Mouse (Mus musculus) CH12.LX (cell line): ENCODE results near the gene Srcap. TPM values are rescaled to one million over a fixed set of nuclear protein-coding genes. Genes with fewer than 3 reads are reported as not detected.

ENCODE experiments used
- DNase-seq: peaks from one replicate; pipeline ENCODE4 v3.0.0-alpha.2; 2013; ENCODE audit errors: extremely low read depth
- H3K27ac ChIP-seq: 2 replicates; pipeline ENCODE4 v1.5.1; 2012; ENCODE audit warnings: low read depth, mild to moderate bottlenecking, control low read depth, moderate library complexity; ENCODE audit not compliant: insufficient read depth
- H3K27me3 ChIP-seq: replicated peaks from 2 replicates; pipeline ENCODE3; 2012; ENCODE audit warnings: inconsistent platforms
- H3K36me3 ChIP-seq, 2 experiments: replicated peaks in 1 of 2; 2 replicates each; pipeline versions ENCODE3 to v1.6.1; 2012; ENCODE audit warnings: inconsistent platforms in 1 of 2, low read length in 1 of 2, mild to moderate bottlenecking in 1 of 2, mixed read lengths in 1 of 2, moderate library complexity in 1 of 2; ENCODE audit not compliant: control insufficient read depth in 1 of 2, insufficient read depth in 1 of 2
- H3K4me1 ChIP-seq, 2 experiments: 2 replicates each; pipeline ENCODE4 v1.6.1; 2012; ENCODE audit warnings: inconsistent platforms in 1 of 2, moderate library complexity in 1 of 2; ENCODE audit not compliant: insufficient read depth in 2 of 2, control insufficient read depth in 1 of 2
- H3K4me2 ChIP-seq: 2 replicates; pipeline ENCODE4 v1.6.1; 2012; ENCODE audit warnings: low read depth, mild to moderate bottlenecking, control low read depth; ENCODE audit not compliant: poor library complexity, insufficient read depth, severe bottlenecking
- H3K4me3 ChIP-seq, 3 experiments: fragments of 150-350 bp in 1 of 3; sonication (generic) in 1 of 3; replicated peaks in 1 of 3; 2 replicates each; pipeline versions ENCODE3 to v1.5.1; 2011 to 2012; ENCODE audit warnings: low read depth in 2 of 3, low read length in 2 of 3, mild to moderate bottlenecking in 2 of 3, moderate library complexity in 2 of 3, control low read depth in 1 of 3, improper control_type of control experiment in 1 of 3, inconsistent platforms in 1 of 3, mixed read lengths in 1 of 3; ENCODE audit not compliant: poor library complexity in 1 of 3
- H3K79me2 ChIP-seq: replicated peaks from 2 replicates; pipeline ENCODE4 v1.6.1; 2012; ENCODE audit warnings: mild to moderate bottlenecking, moderate library complexity; ENCODE audit not compliant: control insufficient read depth, poor library complexity, insufficient read depth, severe bottlenecking; ENCODE audit errors: extremely low read depth
- H3K9ac ChIP-seq: 2 replicates; pipeline ENCODE4 v1.6.1; 2012; ENCODE audit warnings: low read depth, mild to moderate bottlenecking, control low read depth, moderate library complexity; ENCODE audit not compliant: insufficient read depth
- H3K9me3 ChIP-seq: replicated peaks from 2 replicates; pipeline ENCODE3; 2012; ENCODE audit warnings: low read length, inconsistent platforms, mixed read lengths
- BHLHE40 ChIP-seq: IDR thresholded peaks from 2 replicates; pipeline ENCODE4 v1.6.1; 2011; ENCODE audit warnings: mild to moderate bottlenecking, low read depth, low read length, improper control_type of control experiment
- CHD1 ChIP-seq: IDR thresholded peaks from 2 replicates; pipeline ENCODE4 v1.6.1; 2012; ENCODE audit warnings: low read depth, low read length, improper control_type of control experiment, inconsistent platforms
- ELF1 ChIP-seq: IDR thresholded peaks from 2 replicates; pipeline ENCODE4 v1.6.1; 2014; ENCODE audit warnings: low read depth, mild to moderate bottlenecking, inconsistent platforms, low read length, improper control_type of control experiment
- ETS1 ChIP-seq: conservative IDR thresholded peaks from 2 replicates; pipeline ENCODE4 v1.6.1; 2012; ENCODE audit warnings: low read depth, mild to moderate bottlenecking, inconsistent platforms, low read length, improper control_type of control experiment, moderate library complexity
- HCFC1 ChIP-seq: IDR thresholded peaks from 2 replicates; pipeline ENCODE4 v1.6.1; 2012; ENCODE audit warnings: low read depth, mild to moderate bottlenecking, inconsistent platforms, low read length, improper control_type of control experiment
- IRF4 ChIP-seq: IDR thresholded peaks from 2 replicates; pipeline ENCODE4 v1.6.1; 2014; ENCODE audit warnings: low read depth, mild to moderate bottlenecking, inconsistent platforms, low read length, improper control_type of control experiment
- JUN ChIP-seq: IDR thresholded peaks from 2 replicates; pipeline ENCODE4 v1.6.1; 2011; ENCODE audit warnings: low read depth, mild to moderate bottlenecking, low read length, improper control_type of control experiment, moderate library complexity; ENCODE audit not compliant: insufficient read depth
- JUND ChIP-seq: conservative IDR thresholded peaks from 2 replicates; pipeline ENCODE4 v1.6.1; 2011; ENCODE audit warnings: low read depth, low read length, improper control_type of control experiment
- KAT2A ChIP-seq: IDR thresholded peaks from 2 replicates; pipeline ENCODE4 v1.6.1; 2012; ENCODE audit warnings: low read length, improper control_type of control experiment, inconsistent platforms; ENCODE audit not compliant: insufficient replicate concordance
- MAX ChIP-seq: IDR thresholded peaks from 2 replicates; pipeline ENCODE4 v1.6.1; 2011; ENCODE audit warnings: low read length, improper control_type of control experiment
- MAZ ChIP-seq: IDR thresholded peaks from 2 replicates; pipeline ENCODE4 v1.6.1; 2012; ENCODE audit warnings: low read depth, mild to moderate bottlenecking, inconsistent platforms, low read length, improper control_type of control experiment, moderate library complexity
- MEF2A ChIP-seq: IDR thresholded peaks from 2 replicates; pipeline ENCODE4 v1.6.1; 2014; ENCODE audit warnings: low read depth, mild to moderate bottlenecking, inconsistent platforms, low read length, improper control_type of control experiment, borderline replicate concordance
- MXI1 ChIP-seq: IDR thresholded peaks from 2 replicates; pipeline ENCODE4 v1.6.1; 2011; ENCODE audit warnings: mild to moderate bottlenecking, low read depth, low read length, improper control_type of control experiment
- NRF1 ChIP-seq: IDR thresholded peaks from 2 replicates; pipeline ENCODE4 v1.6.1; 2014; ENCODE audit warnings: low read depth, mild to moderate bottlenecking, inconsistent platforms, low read length, improper control_type of control experiment, moderate library complexity
- PAX5 ChIP-seq: IDR thresholded peaks from 2 replicates; pipeline ENCODE4 v1.6.1; 2012; ENCODE audit warnings: low read length, inconsistent platforms, mixed read lengths
- POLR2A ChIP-seq: IDR thresholded peaks from 2 replicates; pipeline ENCODE4 v1.6.1; 2011; ENCODE audit warnings: low read depth, mild to moderate bottlenecking, improper control_type of control experiment, low read length
- POLR2AphosphoS2 ChIP-seq: IDR thresholded peaks from 2 replicates; pipeline ENCODE4 v1.6.1; 2011; ENCODE audit warnings: low read depth, low read length, improper control_type of control experiment
- SIN3A ChIP-seq: IDR thresholded peaks from 2 replicates; pipeline ENCODE4 v1.6.1; 2012; ENCODE audit warnings: low read length, improper control_type of control experiment, inconsistent platforms
- TBP ChIP-seq: conservative IDR thresholded peaks from 2 replicates; pipeline ENCODE4 v1.6.1; 2011; ENCODE audit warnings: low read depth, low read length, improper control_type of control experiment
- TCF12 ChIP-seq: IDR thresholded peaks from 2 replicates; pipeline ENCODE4 v1.6.1; 2014; ENCODE audit warnings: low read depth, mild to moderate bottlenecking, inconsistent platforms, low read length, improper control_type of control experiment
- USF1 ChIP-seq: IDR thresholded peaks from 2 replicates; pipeline ENCODE4 v1.6.1; 2014; ENCODE audit warnings: low read depth, mild to moderate bottlenecking, inconsistent platforms, low read length, improper control_type of control experiment
- dilution Hi-C: fragments of 300-500 bp; cut with MboI; formaldehyde crosslinking; loops from 2 replicates; pipeline ENCODE4 v1.14.3; 2020; ENCODE audit warnings: low sequenced_read_pairs; ENCODE audit not compliant: extremely low pct_unique_long_range_greater_than_20kb, extremely low pct_ligation_motif_present
- in situ Hi-C: fragments of 300-500 bp; cut with MboI; formaldehyde crosslinking; loops from 3 replicates; pipeline ENCODE4 v1.14.3; 2019; ENCODE audit warnings: low sequenced_read_pairs, low pct_ligation_motif_present, low pct_unique_long_range_greater_than_20kb, mixed read lengths
- polyA plus RNA-seq: library from polyadenylated mRNA; unstranded; fragments of >175 nt; gene quantifications from 2 replicates; pipeline ENCODE4 v1.2.1, GENCODE M21; 2012; ENCODE audit warnings: low read depth; ENCODE audit not compliant: insufficient read length
- total RNA-seq, 2 experiments: library from RNA; depleted of rRNA; stranded (reverse); fragments of 300-350 nt in 1 of 2; fragments of >200 nt in 1 of 2; gene quantifications; 2 replicates each; pipeline ENCODE4 v1.2.3; 2012 to 2014

The Srcap gene
- total and polyA plus RNA-seq, 3 experiments, result 4.1 to 28.1 (median 19.9) TPM

DNA sequence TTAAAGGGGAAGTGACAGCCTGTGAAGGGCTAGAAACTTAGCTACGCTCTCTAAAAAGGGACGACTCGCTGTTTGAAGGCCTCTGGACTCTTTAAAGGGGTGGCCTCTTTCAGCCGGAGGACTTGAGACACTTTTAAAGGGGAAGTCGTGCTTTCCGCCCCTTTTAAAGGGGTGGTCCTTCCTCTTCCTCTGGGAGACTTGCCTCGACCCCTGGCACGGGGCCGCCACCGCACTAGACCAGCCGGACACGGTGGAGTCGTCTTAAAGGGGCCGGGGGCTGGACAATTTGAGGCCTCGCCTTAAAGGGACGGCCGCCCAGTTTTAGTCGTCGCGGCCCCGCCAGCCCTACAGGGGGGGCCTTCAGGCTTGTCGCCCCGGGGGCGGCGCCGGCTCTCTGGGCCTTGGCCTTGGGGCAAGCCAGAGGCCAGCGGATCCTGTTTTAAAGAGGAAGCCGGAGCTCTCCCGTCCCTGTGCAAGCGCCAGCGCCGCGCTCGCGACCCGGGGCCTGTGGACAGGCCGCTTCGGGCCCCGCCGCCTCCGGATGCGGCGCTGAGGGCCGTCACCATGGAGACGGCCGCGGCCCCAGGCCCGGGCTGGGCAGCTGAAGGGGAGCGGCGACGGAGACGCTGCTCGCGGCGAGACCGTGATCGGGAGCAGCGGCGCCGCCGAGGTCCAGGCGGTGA is 33.0 kb upstream of the Srcap start, which contains the start of gene Fbrs (continued):
- no peak for TF ChIP-seq JUN
- TF ChIP-seq MAX, result no peak
- TF ChIP-seq NRF1, result no peak
- TF ChIP-seq PAX5, result no peak
- no peak for TF ChIP-seq MEF2A
- no peak for TF ChIP-seq CHD1
- TF ChIP-seq KAT2A, result no peak
- no peak for TF ChIP-seq USF1
- TF ChIP-seq, all 38 proteins: peak for 9

DNA sequence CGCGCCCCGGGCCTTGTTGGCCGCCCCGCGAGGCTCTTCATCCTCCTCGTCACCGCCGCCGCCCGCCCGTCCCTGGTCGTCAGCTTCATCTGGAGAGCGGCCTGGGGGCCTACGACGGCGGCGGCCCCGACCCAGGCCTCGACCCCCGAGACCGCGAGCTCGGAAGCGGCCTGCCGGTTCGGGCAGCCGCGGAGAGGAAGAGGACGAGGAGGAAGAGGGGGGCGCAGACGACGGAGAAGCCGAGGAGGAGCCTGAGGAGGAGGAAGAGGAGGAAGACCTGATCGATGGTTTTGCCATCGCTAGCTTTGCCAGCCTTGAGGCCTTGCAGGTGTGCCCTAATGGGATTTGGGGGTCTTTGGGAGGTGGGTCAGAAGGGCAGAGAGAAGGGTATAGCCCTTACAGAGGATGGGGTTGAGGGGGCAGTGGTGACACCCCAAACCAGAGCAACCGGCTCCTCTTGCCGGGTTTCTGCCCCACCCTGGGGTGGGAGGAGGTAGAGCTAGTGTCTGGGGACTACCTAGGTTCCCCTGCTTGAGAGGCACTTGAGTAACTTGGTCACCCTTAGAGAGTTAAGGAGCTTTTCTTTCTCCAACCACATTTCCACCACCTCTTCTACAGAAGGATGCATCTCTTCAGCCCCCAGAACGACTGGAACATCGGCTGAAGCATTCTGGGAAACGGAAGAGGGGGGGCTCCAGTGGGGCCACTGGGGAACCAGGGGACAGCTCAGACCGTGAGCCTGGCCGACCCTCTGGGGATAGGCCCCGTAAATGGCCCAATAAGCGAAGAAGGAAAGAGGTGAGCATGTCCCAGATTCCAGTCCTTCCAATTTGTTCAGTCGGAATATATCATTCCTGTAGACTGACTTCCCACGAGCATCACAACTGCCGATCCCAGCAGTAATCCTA is 32.2 kb upstream of the Srcap start:
- H3K4me3 ChIP-seq, result peak overlapping the region; percentile 80 to 98 (median 97)
- H3K4me2 ChIP-seq, result peak overlapping the region; percentile 87
- no peaks in the 10 kb centered on the region for H3K9me3 ChIP-seq
- H3K79me2 ChIP-seq, result peaks cover 50% of the 10 kb centered on the region
- DNase-seq, result peak; percentile 34
- dilution Hi-C loops, result no loop called here
- TF ChIP-seq MEF2A (no peak), ETS1 (no peak), KAT2A (no peak), IRF4 (peak; percentile 12; the same call in 1 of the 2 replicates), POLR2A (peak; percentile 17; the same call in 1 of the 2 replicates), HCFC1 (0 out of 2 replicates have a peak, but pooled peaks have one; percentile 29)
- H3K9ac ChIP-seq, result peak overlapping the region; percentile 98
- no peaks in the 10 kb centered on the region for H3K27me3 ChIP-seq
- H3K27ac ChIP-seq, result peak overlapping the region; percentile 88
- H3K36me3 ChIP-seq, result peaks cover 37 to 62% of the 10 kb centered on the region in 2 experiments
- in situ Hi-C loops, result loop anchor here (5.0 kb wide), 1 partner anchor 117 kb away; no protein-coding TSS in a partner anchor
- H3K4me1 ChIP-seq, result peaks cover 8 to 38% of the 10 kb centered on the region in 2 experiments

DNA sequence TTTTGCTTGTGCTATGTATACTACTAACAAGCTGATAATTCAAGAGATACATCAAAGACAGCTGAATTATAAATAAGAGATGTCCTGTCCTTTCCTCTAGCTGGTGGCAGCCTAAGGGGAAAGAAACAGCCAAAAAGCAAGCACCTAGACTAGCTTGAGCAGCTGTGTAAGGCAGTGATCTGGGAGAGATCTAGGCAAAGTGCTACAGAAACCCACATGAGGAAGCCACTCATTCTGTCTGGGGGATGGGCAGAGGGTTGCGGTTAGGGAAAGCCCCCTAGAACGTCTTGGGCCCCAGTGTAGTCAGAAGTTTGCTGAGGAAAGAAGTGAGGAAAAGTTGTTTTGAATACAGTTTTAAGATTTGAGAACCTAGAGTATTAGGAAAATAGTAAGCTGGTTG is 31.5 kb upstream of the Srcap start:
- H3K36me3 ChIP-seq, result peaks cover 37 to 62% of the 10 kb centered on the region in 2 experiments
- H3K27me3 ChIP-seq, result no peaks in the 10 kb centered on the region

More for the DNA sequence above, 31.5 kb upstream of the Srcap start:
- in situ Hi-C loops, result no loop called here
- peak; percentile 86; the same call in 1 of the 2 replicates for TF ChIP-seq IRF4
- no peak for TF ChIP-seq JUND
- no peak; the same call in 1 of the 2 replicates for TF ChIP-seq TCF12
- TF ChIP-seq TBP, result peak; percentile 52; the same call in 1 of the 2 replicates
- TF ChIP-seq MXI1, result peak; percentile 78
- TF ChIP-seq BHLHE40, result no peak
- no peak for TF ChIP-seq MAZ
- TF ChIP-seq SIN3A, result peak; percentile 98
- no peak; the same call in 1 of the 2 replicates for TF ChIP-seq ELF1
- TF ChIP-seq POLR2AphosphoS2, result peak; percentile 55; the same call in 1 of the 2 replicates
- TF ChIP-seq, all 38 proteins: peak for 5
- peaks cover 8 to 38% of the 10 kb centered on the region in 2 experiments for H3K4me1 ChIP-seq
- DNase-seq, result peak; percentile 96
- peak overlapping the region; percentile 87 for H3K4me2 ChIP-seq
- H3K79me2 ChIP-seq, result peaks cover 53% of the 10 kb centered on the region
- H3K27ac ChIP-seq, result peak overlapping the region; percentile 88
- H3K9me3 ChIP-seq, result no peaks in the 10 kb centered on the region
- dilution Hi-C loops, result no loop called here
- H3K4me3 ChIP-seq, result peak overlapping the region; percentile 80 to 98 (median 97)
- H3K9ac ChIP-seq, result peak overlapping the region; percentile 98
